Mouse (Mus musculus): ENCODE results near the gene Ltc4s. TPM values are rescaled to one million over a fixed set of nuclear protein-coding genes. Genes with fewer than 3 reads are reported as not detected.

Ltc4s gene
- polyA plus RNA-seq, 1 experiment from 2014 or later = 1.3 TPM

DNA sequence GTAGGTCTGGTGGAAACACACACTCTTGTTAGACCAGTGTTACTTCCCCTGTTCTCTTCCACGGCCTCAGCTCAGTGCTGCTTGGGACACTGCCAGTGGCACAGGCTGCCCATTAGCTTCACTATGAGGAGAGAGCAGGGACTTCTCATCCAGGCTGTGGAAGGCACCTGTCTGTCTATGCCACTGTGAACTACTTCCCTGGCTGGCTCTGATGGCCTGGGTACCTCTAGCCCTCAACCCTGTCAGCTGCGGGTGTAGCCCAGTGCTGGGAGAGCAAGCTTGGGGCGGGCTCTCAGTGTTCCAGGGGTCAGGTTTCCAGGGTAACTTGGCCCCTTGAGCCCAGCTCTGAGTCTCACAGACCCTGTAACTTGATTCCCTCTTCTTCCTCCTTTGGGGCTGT is 9.6 kb downstream of the Ltc4s start:
- H3K4me2 ChIP-seq (replicated peaks) = 0 out of 2 replicates have a peak overlapping the region, but pooled peaks have one; percentile 4
- WGBS = 21% methylated on average over 3 of the region's 3 CpGs

DNA sequence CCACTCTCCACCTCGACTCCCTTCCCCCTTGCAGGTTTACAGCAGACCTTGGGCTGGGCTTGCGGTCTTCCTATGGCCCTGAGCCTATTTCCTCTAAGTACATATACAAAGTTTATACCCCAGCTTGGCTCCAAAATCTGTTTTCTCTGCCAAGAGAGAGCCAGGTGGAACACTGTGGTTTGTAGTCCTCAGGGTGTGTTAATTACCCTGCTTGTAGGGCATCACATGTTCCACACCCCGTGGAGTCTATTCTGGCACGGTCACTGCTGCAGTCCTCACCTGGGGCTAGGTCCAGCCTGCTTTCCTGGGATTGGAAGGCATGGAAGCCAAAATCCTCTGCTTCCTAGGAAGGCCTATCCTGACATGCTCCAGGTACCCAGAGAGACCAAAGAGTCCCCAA is 10.7 kb downstream of the Ltc4s start:
- H3K9me3 ChIP-seq (replicated peaks) = no peaks in the 10 kb centered on the region
- no peak overlapping the region for H3K4me2 ChIP-seq (replicated peaks)
- no peak overlapping the region for H3K27ac ChIP-seq
- H3K4me3 ChIP-seq = no peak overlapping the region
- peaks cover 14% of the 10 kb centered on the region for H3K27me3 ChIP-seq
- H3K4me1 ChIP-seq = peaks cover 56% of the 10 kb centered on the region
- peaks cover 10% of the 10 kb centered on the region for H3K36me3 ChIP-seq
- ATAC-seq (ENCODE audit: low FRiP score) = no peak
- 88% methylated on average over 4 of the region's 4 CpGs for WGBS
- H3K9ac ChIP-seq = no peak overlapping the region

More for the DNA sequence above, 9.6 kb downstream of the Ltc4s start:
- Histone ChIP-seq H3K27ac (no peak overlapping the region), H3K9me3 (replicated peaks) (no peaks in the 10 kb centered on the region), H3K4me3 (no peak overlapping the region), H3K36me3 (peaks cover 20% of the 10 kb centered on the region), H3K4me1 (peaks cover 46% of the 10 kb centered on the region), H3K9ac (peak overlapping the region; percentile 23; the same call in 1 of the 2 replicates), H3K27me3 (peaks cover 14% of the 10 kb centered on the region)
- no peak for ATAC-seq (ENCODE audit: low FRiP score)

DNA sequence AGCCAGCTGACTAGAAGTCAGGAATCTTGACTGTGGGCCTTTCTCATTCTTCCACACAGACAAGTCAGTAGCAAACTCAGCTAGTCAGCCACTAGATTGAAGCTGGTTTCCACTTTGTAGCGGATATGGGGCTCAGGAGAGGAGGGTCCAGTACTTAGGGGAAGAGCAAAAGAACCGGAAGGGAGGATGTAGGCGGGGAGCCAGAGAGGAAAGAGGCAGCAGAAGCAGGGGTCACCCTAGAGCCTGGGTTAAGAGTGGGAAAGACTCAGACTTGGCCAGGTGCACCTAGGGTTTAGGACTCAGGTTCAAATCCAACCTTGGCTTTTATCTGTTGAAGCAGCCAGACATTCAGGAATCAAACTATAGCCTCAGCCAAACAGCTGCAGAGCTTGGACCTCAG is 11.2 kb downstream of the Ltc4s start:
- Histone ChIP-seq H3K27me3 (peaks cover 14% of the 10 kb centered on the region), H3K9me3 (replicated peaks) (no peaks in the 10 kb centered on the region), H3K4me2 (replicated peaks) (peak overlapping the region; percentile 84; the same call in 1 of the 2 replicates), H3K4me1 (peaks cover 56% of the 10 kb centered on the region), H3K4me3 (no peak overlapping the region), H3K9ac (0 out of 2 replicates have a peak overlapping the region, but pooled peaks have one; percentile 99), H3K27ac (no peak overlapping the region), H3K36me3 (peaks cover 4% of the 10 kb centered on the region)
- no peak for ATAC-seq (ENCODE audit: low FRiP score)
- WGBS = 80% methylated on average over 3 of the region's 3 CpGs

DNA sequence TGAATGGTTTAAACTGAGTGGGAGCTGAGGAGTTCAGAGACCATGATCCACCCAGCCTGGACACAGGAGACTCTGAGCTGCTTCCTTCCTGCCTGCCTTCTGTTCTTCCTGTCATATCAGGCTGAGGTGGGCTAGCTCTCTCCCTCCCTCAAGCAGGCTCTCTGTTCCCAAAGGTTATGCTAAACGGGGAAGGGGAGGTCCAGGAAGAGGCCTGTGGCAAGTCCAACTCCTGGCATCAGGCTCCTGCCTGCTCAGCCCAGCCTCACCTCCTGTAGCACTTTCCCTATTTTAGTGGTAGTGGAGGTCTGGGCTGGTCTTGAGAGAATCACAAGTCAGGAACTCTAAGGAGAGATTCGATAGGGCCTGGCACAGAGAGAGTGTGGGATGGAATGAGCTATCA is 12.0 kb downstream of the Ltc4s start:
- Histone ChIP-seq H3K36me3 (no peaks in the 10 kb centered on the region), H3K27ac (peak overlapping the region; percentile 23; the same call in 1 of the 2 replicates), H3K27me3 (peaks cover 14% of the 10 kb centered on the region), H3K4me3 (peak overlapping the region; percentile 97), H3K4me2 (replicated peaks) (peak overlapping the region; percentile 84), H3K4me1 (peaks cover 56% of the 10 kb centered on the region), H3K9ac (peak overlapping the region; percentile 99), H3K9me3 (replicated peaks) (no peaks in the 10 kb centered on the region)
- 40% methylated on average over 2 of the region's 2 CpGs for WGBS
- no peak for ATAC-seq (ENCODE audit: low FRiP score)

DNA sequence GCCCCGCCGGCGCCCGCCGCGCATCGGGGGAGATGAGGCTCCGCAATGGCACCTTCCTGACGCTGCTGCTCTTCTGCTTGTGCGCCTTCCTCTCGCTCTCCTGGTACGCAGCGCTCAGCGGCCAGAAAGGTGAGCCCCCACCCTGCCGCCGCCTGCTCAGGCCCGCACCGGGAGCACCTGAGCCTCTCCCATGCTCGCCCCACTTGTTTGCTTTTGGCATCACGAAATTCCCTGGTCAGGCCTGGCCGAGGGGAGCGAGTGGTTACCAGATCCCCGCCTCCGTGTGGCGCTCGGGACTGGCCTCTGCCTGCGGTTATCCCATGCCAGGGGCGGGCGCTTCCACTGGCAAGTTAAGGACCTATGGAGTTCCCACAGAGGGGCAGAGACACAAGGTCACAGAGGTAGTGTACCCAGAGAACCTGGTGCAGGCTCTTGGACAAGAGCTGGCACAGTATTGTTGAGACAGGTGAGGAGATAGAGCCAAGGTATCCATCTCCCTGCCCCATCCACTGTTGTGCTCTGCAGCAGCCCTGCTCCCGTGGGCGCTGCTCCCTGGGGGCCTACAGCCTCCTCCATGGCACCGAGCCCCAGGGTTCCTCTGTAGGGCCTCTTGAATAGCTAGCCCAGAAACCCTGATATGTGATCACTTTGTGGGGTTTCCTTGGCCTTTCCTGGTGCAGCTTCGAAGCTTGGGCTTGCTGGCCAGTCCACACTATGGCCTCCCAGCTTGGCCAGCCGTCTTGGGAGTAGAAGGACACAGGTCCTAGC is 12.6 kb downstream of the Ltc4s start:
- peak; percentile 33 for ATAC-seq (ENCODE audit: low FRiP score)
- peak overlapping the region; percentile 97 for H3K4me3 ChIP-seq
- peaks cover 14% of the 10 kb centered on the region for H3K27me3 ChIP-seq
- peak overlapping the region; percentile 99 for H3K9ac ChIP-seq
- WGBS = 4% methylated on average over 34 of the region's 34 CpGs
- no peaks in the 10 kb centered on the region for H3K9me3 ChIP-seq (replicated peaks)
- peak overlapping the region; percentile 94 for H3K27ac ChIP-seq
- peaks cover 53% of the 10 kb centered on the region for H3K4me1 ChIP-seq
- no peaks in the 10 kb centered on the region for H3K36me3 ChIP-seq
- peak overlapping the region; percentile 84 for H3K4me2 ChIP-seq (replicated peaks)

DNA sequence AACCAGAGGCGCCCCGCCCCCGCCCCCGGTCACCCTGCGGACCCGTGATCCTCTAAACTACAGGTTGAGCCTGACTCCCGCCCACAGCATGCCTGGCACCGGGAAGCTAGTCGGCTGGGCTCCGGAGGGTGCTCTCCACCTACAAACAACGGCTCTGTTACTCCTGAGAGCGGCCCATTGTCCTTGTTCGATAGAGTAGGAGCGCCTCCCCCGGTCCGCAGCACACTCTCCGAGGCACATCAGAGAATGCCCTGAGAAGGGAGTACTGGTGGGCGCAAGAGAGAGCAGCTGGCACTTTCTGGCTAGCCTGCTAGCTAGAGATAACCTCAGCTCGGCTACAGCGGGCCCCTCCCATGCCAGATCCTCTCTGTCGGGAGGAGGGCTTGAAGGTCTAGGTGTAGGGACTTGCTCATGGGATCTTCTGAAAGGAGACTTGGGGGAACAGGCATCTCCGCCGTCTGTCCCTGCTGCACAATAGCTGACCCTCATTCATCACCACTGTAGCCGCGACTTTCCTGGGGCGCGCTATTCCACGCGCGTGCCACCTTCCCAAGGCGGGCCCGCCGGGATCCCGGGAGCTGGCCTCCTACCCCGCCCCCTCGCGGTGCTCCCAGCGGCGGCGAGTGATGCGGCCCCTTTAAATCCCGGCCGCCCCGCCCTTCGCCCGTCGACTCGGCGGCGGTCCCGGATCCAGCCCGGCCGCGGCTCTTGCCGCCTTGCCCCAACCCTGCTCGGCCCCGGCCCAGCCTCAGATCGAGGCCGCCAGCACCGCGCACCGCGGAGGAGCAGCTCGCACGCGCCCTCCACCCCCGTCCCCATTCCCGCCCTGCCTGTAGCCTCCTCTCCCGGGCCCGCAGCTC is 13.5 kb downstream of the Ltc4s start:
- peak overlapping the region; percentile 99 for H3K9ac ChIP-seq
- peak; percentile 83 for ATAC-seq (ENCODE audit: low FRiP score)
- WGBS = under 1% methylated on average over 70 of the region's 70 CpGs
- H3K9me3 ChIP-seq (replicated peaks) = no peaks in the 10 kb centered on the region
- H3K36me3 ChIP-seq = no peaks in the 10 kb centered on the region
- peak overlapping the region; percentile 97 for H3K4me3 ChIP-seq
- peaks cover 52% of the 10 kb centered on the region for H3K4me1 ChIP-seq
- H3K27ac ChIP-seq = peak overlapping the region; percentile 94
- peaks cover 10% of the 10 kb centered on the region for H3K27me3 ChIP-seq
- H3K4me2 ChIP-seq (replicated peaks) = peak overlapping the region; percentile 84

DNA sequence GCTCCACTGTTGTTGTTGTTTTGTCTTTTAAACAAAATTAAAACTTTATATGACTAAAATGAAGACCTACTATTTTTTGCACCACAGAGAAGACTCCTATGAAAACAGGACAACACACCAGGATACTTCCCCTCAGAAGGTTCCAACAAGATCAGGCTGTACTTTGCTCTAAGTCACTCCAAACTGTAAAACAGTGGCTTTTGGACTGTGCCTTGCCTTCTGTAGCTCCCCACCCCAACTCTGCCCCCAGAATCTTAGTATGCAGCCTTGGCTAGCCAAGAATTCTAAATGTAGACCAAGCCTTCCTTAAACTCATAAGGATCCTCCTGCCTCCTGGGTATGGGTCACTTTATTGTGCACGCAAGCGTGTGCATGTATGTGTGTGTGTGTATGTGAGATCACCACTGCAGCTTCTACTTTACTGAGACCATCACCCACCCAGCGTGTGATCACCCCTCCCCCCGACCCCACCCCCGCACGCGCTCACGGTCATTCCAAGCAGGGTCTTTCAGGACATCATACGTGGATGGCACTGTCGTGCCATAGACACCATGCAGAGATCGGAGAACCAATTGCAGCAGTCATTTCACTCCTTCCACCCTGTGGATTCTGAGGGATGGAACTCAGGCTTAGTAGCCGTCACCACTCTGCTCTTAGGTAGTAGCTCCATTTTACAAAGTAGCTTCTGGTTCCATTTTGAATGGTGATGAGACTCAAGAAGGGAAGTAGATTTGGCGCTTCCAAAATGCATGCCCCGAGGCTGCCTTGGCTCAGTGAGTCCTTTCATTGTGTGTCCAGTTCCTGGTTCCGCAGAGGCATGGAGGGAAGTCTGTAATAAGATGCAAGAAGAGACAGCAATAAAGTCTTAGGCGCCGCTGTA is 14.4 kb downstream of the Ltc4s start:
- peak overlapping the region; percentile 97 for H3K4me3 ChIP-seq
- peak; percentile 7 for ATAC-seq (ENCODE audit: low FRiP score)
- H3K4me1 ChIP-seq = peaks cover 46% of the 10 kb centered on the region
- peak overlapping the region; percentile 84 for H3K4me2 ChIP-seq (replicated peaks)
- 7% methylated on average over 17 of the region's 17 CpGs for WGBS
- no peaks in the 10 kb centered on the region for H3K36me3 ChIP-seq
- no peaks in the 10 kb centered on the region for H3K9me3 ChIP-seq (replicated peaks)
- peak overlapping the region; percentile 99 for H3K9ac ChIP-seq
- peak overlapping the region; percentile 94 for H3K27ac ChIP-seq
- H3K27me3 ChIP-seq = peaks cover 3% of the 10 kb centered on the region; the same call in 1 of the 2 replicates

DNA sequence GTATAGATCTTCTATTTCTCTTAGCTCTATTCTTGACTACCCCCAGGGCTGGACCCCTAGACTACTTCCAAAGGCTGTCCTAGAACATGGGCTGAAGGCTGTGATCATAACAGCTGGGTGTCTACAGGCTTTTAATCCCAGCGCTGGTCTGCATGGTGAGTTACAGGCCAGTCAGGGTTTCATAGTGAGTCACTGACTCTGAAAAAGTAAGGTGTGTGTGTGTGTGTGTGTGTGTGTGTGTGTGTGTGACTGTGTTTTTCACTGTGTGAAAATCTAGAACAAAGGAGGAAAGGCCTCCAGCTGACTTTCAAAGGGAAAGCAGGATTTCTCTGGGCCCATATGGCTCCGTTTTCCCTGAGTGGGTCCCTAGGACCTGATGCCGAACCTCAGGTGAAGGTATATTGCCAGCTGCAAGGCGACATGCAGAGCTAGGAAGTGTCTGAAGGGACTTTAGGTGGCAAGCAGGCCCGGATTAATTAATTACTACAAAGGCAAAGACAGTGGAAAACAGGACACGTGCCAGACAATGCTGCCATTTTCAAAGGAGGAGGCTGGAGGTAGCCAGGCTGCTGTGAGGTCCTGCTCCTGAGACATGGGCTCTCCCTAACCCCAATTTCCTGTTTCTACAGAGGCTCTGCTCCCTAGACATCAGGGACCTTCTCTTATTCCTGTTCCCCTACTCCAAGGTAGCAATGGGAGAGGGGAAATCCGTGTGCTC is 15.7 kb downstream of the Ltc4s start:
- Histone ChIP-seq H3K36me3 (no peaks in the 10 kb centered on the region), H3K4me3 (no peak overlapping the region), H3K27ac (no peak overlapping the region), H3K9me3 (replicated peaks) (no peaks in the 10 kb centered on the region), H3K9ac (no peak overlapping the region), H3K4me2 (replicated peaks) (peak overlapping the region; percentile 84; the same call in 1 of the 2 replicates), H3K27me3 (no peaks in the 10 kb centered on the region), H3K4me1 (peaks cover 35% of the 10 kb centered on the region)
- no peak for ATAC-seq (ENCODE audit: low FRiP score)
- WGBS = 46% methylated on average over 7 of the region's 7 CpGs

DNA sequence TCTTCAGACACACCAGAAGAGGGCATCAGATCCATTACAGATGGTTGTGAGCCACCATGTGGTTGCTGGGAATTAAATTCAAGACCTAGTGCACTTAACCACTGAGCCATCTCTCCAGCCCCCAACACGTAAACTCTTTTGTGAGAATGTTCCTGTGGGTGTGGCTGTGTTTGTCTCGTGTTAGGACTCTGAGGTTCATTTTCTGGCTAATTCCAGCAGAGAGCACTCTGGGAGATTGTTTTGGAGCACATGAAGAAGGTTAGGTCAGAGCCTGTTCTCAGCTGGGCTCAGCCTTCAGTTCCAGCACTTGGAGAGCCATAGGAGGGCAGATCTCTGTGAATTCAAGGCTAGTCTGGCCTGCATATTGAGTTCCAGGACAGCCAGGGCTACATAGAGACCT is 18.6 kb downstream of the Ltc4s start:
- no peak for ATAC-seq (ENCODE audit: low FRiP score)
- no peak overlapping the region for H3K9ac ChIP-seq
- H3K4me3 ChIP-seq = no peak overlapping the region
- no peaks in the 10 kb centered on the region for H3K9me3 ChIP-seq (replicated peaks)
- no peak overlapping the region for H3K4me2 ChIP-seq (replicated peaks)
- WGBS = 54% methylated on average over 2 of the region's 2 CpGs
- peaks cover 20% of the 10 kb centered on the region for H3K4me1 ChIP-seq
- H3K27ac ChIP-seq = no peak overlapping the region
- H3K27me3 ChIP-seq = no peaks in the 10 kb centered on the region; the same call in 1 of the 2 replicates
- H3K36me3 ChIP-seq = no peaks in the 10 kb centered on the region

DNA sequence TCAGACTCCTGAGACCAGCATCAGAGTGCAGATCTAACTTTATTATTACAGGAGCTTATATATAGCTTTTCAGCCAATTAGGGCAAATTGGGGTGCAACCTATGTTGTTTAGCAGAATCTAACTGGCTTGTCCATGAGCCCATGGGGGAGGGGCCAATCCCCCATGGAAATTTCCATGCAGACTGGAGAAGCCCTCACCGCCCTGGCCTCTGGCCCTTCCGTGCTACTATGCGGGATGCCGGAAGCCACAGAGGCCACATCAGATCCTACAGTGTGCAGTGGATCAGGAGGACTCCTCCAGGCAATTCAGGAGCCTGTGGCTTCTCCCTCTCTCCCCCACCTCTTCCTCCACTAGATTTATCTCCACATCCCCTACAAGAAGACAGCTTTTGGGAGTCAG is 20.6 kb downstream of the Ltc4s start:
- no peak overlapping the region for H3K4me2 ChIP-seq (replicated peaks)
- no peak overlapping the region for H3K9ac ChIP-seq
- 57% methylated on average over 4 of the region's 4 CpGs for WGBS
- no peaks in the 10 kb centered on the region for H3K36me3 ChIP-seq
- H3K27ac ChIP-seq = no peak overlapping the region
- H3K27me3 ChIP-seq = no peaks in the 10 kb centered on the region; the same call in 1 of the 2 replicates
- no peak overlapping the region for H3K4me3 ChIP-seq
- H3K9me3 ChIP-seq (replicated peaks) = no peaks in the 10 kb centered on the region
- ATAC-seq (ENCODE audit: low FRiP score) = no peak
- H3K4me1 ChIP-seq = peaks cover 7% of the 10 kb centered on the region

DNA sequence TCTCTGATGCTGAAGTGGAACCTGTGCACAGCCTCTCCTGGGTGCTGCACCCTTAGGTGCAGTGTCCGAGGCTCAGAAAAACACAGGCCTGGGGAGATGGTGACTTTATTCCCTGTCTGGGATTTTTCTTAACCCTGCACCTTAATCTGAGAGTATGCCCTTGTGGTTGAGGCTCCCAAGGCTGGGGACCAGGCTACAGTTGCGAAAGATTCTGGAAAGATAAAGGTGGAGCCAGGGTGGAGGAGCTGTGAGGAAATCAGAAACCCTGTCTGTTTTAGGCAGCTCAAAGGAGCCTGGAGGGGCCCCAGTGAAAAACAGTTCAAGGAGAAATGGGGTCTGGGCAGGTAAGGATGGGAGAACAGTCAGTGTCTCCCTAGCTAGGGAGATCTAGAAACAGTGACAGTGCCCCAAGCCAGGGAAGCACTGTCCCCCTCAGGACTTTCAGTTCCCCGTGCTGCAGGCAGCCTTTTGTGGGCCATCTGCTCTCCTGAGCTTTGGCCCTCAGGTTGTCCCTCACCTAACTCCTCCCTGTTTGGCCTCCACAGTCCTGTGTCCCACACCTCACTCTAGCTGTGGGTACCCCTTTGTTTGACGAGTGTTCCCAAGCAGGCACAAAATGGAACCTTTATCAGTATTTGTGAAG is 21.6 kb downstream of the Ltc4s start:
- ATAC-seq (ENCODE audit: low FRiP score) = no peak
- Histone ChIP-seq H3K36me3 (no peaks in the 10 kb centered on the region), H3K9me3 (replicated peaks) (no peaks in the 10 kb centered on the region), H3K4me3 (no peak overlapping the region), H3K4me2 (replicated peaks) (no peak overlapping the region), H3K9ac (no peak overlapping the region), H3K27me3 (no peaks in the 10 kb centered on the region; the same call in 1 of the 2 replicates), H3K27ac (no peak overlapping the region), H3K4me1 (peaks cover 6% of the 10 kb centered on the region; the same call in 1 of the 2 replicates)
- 82% methylated on average over 4 of the region's 4 CpGs for whole genome bisulfite sequencing

Measured in hindbrain, embryonic 12.5 days (tissue).